Mouse (Mus musculus): ENCODE data around the gene Iffo1.

The Iffo1 gene

DNA sequence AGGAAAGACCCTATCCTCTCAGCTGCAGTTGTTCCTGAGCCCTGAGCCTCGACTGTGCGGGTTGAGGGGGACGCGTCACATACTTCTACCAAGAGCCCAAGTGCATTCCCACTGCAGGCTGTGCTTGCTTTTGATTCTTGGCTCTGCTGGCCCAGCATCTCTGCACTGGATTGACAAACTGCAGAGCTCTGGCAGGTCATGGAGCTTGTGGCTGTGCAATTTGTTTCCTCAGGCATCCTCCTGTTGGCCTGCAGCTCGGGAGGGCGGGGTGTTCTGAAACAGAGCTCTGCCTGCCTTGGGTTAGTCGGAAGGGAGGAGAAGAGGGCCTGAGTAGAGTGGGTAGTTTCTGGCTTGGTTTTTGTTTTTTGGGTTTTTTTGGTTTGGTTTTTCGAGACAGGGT is 2.6 kb upstream of the Iffo1 start:
- DNase-seq (ENCODE audit: low read depth), result no peak

DNA sequence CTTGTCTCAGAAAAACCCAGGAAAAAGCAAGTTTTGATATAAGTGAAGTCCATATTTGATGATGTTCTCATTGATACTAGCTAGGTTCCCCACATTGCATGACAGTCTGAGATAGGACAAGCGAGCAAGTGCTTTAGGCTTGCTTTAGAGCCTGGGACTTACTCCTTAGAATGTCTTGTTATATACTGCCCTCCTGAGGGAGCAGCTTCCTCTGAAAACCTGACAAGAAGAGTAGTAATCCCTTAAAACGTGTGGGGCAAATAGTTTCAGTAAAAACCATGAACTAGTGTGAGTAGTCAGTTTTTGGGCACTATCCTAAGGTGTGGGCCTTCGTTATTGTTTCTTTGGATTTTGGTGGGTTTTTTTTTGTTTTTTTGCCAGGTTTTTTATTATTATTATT is 1.9 kb upstream of the Iffo1 start:
- no peak for DNase-seq (ENCODE audit: low read depth)

DNA sequence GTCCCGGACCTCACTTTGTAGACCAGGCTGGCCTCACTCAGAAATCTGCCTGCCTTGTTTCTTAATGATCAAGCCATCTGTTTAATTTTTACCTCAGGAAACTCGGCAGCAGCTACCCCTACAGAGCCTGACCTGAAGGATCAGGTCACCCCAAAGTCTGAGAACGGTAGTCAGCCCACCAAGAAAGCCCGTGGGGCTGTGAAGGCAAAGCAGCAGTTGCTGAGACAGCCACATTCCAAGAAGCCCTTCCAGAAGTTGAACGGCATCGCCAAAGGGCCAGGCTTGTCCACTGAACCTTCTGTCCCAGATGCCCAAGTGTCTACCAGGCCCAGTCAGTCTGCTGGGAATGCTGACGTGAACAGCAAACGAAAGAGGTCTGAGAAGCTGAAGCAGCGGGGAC is 1.1 kb upstream of the Iffo1 start:
- no peak for DNase-seq (ENCODE audit: low read depth)

DNA sequence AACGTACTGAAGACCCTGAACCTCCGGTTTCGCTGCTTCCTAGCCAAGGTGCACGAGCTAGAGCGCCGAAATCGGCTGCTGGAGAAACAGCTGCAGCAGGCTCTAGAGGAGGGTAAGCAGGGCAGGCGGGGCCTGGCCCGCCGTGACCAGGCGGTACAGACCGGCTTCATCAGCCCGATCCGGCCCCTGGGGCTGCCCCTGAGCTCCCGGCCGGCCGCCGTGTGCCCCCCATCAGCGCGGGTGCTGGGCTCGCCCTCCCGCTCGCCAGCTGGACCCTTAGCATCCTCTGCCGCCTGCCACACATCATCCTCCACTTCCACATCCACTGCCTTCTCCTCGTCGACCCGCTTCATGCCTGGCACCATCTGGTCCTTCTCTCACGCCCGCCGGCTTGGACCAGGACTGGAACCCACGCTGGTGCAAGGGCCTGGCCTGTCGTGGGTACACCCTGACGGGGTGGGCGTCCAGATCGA is 474 bp downstream of the Iffo1 start:
- no peak for DNase-seq (ENCODE audit: low read depth)

DNA sequence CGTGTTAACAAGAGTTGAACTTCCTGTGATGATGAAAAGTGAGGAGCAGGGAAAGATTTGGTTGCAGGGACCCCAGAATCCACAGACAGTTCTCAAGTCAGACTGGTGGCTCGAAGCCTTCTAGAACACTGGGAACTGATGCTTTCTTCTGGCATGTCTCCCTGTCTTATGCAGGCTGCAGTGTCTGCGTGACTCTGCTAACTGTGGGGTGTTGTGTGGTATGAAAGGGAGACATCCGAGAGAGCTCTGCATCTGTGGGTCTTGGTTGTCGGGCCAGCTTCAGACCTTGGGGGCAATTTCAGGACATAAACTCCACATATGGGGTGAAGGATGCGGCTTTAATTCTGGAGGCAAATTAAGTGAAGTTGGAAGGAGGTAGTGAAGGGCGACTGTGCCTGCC is 1.1 kb downstream of the Iffo1 start:
- DNase-seq (ENCODE audit: low read depth), result no peak

DNA sequence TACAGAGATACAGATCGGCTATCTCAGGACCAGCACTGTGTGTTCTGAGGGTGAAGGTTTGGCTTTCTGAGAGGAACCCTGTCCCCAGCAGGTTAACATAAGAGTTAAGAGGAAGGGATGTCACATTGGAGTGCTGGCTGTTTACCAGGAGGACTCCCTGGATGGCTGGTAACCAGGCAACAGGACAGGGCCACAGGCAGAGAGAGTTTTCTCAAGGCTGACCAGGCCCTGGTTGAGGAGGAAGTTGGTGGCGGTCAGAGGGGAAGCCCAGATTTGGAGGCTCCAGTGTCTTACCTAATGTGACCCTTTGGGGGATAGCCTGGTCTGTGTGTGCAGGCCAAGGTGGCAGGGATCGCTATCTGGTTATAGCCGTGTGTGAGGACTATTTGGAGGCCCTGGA is 1.8 kb downstream of the Iffo1 start:
- no peak for DNase-seq (ENCODE audit: low read depth)

DNA sequence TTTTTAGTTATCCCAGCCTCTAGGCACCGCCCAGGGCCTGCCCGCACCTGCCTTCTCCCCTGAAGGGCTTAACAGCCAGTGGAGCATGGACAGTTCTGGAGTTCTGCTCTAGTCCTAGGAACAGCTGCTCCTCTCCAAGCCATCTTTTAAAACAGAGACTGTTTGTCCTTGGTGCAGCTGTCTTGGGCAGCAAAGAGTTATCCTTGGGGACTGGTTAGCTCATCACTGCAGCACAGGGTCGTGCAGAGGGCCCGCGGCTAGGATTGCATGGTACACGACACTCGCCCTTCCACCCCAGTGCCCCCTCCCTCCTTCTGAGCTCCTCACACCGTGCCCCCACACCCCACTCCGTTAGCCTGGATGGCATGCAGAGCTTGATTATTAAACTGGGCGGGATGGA is 2.3 kb downstream of the Iffo1 start:
- DNase-seq (ENCODE audit: low read depth), result no peak

DNA sequence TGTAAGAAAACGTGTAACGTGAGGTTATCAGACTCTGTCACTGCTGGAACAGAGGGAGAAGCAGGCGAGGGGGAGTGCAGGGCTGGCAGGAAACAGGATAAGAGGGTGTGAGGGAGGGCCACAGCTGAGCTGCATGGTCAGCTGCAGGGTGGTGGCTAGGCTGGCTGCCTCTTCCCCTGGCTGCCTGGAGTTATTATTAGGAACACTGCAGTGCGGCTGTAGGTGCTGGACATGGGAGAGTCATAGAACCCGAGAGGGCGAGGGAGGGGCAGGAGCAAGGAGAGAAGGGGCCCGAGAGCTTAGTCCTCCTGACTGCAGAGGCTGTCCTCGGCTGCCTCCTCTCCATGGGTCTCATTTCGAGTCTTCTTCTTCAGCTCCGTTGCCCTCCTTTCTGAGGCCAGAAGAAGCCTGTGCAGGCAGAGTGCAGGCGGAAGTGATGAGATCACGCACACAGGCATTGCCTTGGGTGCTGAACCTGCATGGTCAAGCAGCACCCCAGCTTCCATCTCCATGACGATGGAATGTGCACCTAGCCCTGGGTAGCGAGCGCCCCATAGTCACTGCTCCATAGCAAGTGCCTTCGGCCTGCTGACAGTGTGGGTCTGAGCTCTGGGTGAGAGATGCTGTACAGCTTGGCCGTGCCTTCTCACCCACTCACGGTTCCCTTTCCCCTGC is 3.3 kb downstream of the Iffo1 start:
- no peak for DNase-seq (ENCODE audit: low read depth)

DNA sequence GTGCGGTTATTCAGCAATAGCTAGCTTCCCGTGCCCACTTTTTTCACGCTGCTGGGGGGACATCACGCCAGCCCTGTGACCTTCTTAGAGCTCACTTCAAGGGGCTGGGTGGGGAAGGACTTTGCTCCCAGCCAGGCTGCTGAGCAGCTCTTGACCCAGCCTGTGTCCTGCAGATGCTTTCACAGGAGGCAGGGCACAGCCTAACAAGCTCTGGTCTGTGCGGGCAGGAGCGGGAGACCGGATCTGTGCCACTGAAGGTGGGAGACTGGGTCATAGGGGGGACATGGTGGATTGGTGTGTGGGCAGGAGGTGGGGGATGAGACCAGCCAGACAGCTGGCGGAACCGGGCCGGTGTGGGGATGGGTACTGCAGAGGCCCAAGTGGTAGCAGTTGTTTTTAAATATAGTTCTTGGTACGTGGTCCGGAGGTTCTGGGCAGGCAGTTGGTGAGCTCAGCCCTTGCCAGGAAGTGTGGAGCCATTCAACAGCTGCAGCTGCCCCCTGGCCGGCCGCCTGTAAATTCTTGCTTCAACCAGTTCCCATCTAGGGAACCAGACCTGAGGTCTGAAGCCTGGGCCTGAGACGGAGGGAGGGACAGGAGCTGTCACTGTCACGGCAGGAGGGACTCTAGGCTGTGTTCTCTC is 4.0 kb downstream of the Iffo1 start:
- no peak for DNase-seq (ENCODE audit: low read depth)

DNA sequence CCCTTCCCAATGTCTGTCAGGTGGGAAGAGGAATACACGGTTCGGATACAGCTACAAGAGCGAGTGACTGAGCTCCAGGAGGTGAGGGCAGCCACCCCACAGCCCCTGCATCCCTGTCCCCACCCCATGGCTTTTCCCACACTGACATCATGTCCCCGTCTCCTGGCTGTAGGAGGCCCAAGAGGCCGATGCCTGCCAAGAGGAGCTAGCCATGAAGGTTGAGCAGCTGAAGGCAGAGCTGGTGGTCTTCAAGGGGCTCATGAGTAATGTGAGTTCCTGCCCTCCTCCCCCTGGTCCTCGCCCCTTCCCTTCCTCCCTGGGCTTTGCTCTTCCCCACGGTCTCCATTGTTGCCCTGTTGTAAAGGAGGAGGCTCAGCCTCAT is 4.5 kb downstream of the Iffo1 start:
- no peak for DNase-seq (ENCODE audit: low read depth)

DNA sequence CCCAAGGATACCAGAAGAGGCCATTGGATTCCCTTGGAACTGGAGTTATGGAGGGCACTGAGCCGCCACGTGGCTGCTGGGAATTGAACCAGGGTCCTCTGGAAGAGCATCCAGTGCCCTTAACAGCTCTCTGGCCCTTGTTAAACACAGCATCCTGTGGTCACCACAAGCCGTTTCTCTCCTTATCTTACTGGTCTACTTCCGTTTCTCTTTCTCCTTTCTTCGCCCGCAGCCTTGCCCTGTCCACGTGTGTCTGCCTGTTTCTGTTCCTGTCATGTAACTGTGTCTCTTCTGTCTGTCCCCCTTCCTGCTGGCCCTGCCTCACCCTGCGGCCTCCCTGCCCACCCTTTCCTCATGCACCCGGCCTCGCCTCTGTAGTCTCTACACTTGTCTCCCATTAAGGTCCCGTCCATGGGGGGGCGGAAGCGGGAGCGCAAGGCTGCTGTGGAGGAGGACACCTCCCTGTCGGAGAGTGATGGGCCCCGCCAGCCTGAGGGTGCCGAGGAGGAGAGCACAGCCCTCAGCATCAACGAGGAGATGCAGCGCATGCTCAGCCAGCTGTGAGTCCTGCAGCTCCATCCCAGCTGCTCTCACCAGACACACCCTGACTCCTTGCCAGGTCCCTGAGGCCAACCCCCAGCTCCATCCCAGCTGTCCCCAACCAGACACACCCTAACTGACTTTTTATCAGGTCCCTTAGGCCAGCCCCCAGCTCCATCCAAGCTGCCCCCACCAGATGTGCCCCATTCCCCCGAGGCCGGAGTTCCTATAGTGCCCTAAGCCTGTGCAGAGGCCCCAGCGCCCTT is 7.4 kb downstream of the Iffo1 start:
- DNase-seq (ENCODE audit: low read depth), result no peak

DNA sequence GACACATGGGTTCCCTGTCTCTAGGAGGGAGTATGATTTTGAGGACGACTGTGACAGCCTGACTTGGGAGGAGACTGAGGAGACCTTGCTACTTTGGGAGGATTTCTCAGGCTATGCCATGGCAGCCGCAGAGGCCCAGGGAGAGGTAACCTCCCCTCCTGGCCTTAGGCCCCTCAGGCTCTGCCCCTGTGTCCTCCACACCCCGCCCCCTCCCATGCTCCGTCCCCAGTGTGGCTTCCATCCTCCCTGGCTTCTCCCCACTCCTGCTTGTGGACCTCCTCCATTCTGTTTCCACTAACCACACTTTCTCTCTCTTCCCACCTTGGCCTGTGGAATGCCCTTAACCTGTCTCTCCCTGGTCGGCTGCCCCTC is 8.0 kb downstream of the Iffo1 start:
- DNase-seq (ENCODE audit: low read depth), result no peak

DNA sequence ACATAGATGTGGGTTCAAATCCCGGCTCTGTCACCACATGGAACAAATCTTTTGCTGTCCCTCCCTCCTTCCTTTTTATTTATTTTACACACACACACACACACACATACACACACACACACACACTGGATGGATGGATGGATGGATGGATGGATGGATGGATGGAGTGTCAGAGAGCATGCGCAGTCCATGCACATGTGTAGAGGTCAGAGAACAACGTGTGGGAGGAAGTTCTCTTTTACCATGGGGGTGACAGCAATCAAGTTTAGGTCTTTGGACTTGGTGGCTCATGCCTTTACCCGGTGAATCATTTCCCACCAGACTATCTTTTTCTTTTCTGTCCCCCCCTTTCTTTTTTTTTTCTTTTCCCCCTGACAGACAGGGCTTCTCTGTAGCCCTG is 8.6 kb downstream of the Iffo1 start:
- DNase-seq (ENCODE audit: low read depth), result no peak

DNA sequence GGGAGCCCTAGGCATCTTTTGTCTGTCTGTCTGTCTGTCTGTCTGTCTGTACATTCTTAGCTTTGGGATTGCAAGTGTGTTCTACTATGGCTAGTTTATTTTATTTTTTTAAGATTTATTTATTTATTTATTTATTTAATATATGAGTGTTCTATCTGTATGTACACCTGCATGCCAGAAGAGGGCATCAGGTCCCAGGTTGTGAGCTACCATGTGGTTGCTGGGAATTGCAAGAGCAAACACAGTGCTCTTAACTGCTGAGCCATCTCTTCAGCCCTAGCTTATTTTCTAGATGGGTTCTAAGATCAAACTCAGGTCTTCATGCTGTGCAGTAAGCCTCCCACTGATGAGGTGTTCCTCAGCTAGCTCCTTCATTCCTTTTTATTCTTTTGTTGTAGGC is 9.5 kb downstream of the Iffo1 start:
- DNase-seq (ENCODE audit: low read depth), result peak; percentile 51

DNA sequence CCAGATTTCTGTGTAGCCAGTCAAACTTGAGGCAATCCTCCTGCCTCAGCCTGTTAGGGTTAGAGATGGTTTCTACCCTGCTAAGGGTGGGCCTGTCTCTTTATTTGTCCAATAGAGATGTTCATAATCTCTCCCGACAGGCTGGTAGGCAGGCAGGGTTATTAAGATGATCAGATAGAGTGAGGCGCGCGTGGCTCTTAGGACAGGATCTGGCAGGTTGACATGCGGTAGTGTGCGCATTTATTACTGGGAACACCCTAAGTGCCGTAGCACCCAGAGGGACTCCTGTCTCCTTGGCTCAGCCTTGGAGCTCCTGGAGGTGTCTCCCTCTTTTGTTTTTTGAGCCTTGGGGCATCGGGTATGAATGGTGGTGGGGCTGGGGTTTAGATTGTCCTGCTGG is 10.2 kb downstream of the Iffo1 start:
- no peak for DNase-seq (ENCODE audit: low read depth)

DNA sequence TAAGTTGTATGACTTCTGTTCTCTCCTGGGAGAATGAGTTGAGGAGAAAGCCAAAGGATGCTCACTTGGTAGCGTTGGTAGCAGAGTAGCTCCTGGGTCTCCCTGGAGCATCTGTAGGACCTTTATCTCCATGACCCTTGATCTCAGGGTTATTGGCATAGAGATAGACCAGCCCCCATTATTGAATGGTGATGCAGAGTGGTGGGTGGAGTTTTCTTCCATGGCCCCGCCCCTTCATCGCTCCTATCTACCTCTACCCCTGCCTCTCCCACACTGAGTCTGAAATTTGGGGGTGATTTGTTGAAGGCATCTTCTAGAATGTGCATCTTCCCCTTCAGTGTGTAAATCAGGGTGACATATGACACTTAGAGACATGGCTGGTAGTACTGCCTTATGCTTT is 11.4 kb downstream of the Iffo1 start:
- DNase-seq (ENCODE audit: low read depth), result no peak

DNA sequence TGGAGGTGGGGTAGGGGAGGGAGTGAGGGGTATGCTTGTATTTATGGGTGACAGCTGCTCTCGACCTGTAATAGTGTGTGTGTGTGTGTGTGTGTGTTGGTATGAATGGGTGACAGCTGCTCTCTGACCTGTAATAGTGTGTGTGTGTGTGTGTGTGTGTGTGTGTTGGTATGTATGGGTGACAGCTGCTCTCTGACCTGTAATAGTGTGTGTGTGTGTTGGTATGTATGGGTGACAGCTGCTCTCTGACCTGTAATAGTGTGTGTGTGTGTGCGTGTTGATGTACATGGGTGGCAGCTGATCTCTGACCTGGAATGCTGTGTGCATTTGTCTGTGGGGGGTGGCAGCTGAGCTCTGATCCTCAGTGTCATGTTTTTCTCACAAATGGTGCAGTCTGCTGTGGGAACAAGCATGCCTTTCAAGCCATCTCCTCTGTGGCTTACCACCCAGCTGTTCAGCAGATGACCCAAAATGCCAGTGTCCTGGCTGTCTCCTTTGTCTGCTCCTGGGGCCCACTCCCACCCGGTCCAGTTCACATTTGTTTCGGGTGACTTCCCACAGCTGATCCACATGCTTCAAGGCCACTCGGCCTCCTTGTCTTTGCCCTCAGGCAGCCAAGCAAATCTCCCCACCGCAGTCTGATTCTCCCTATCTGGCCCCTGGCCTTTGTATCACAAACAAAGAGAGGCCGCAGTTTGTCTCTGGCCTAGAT is 12.0 kb downstream of the Iffo1 start:
- DNase-seq (ENCODE audit: low read depth), result no peak

DNA sequence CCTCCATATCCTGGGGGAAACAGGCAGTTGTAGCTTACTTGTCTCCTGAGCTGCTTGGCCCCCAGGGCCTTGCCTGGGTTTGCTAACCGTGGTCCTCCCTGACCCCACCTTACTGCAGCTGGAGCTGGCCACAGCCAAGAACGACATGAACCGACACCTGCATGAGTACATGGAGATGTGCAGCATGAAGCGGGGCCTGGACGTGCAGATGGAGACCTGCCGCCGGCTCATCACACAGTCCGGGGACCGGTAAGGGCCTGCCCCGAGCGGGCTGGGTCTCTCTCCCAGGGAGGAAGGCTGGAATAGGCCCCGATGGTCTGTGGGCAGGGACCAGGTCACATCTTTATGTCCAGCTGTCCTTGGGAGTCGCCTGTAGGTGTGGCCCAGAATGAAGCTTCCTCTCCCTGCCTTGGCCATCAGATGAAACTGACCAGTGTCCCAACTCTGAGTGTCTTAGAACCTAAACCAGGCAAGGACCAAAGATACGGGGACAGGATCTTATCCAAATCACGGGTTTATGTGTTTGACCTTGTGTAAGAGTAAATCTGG is 14.0 kb downstream of the Iffo1 start:
- no peak for DNase-seq (ENCODE audit: low read depth)

DNA sequence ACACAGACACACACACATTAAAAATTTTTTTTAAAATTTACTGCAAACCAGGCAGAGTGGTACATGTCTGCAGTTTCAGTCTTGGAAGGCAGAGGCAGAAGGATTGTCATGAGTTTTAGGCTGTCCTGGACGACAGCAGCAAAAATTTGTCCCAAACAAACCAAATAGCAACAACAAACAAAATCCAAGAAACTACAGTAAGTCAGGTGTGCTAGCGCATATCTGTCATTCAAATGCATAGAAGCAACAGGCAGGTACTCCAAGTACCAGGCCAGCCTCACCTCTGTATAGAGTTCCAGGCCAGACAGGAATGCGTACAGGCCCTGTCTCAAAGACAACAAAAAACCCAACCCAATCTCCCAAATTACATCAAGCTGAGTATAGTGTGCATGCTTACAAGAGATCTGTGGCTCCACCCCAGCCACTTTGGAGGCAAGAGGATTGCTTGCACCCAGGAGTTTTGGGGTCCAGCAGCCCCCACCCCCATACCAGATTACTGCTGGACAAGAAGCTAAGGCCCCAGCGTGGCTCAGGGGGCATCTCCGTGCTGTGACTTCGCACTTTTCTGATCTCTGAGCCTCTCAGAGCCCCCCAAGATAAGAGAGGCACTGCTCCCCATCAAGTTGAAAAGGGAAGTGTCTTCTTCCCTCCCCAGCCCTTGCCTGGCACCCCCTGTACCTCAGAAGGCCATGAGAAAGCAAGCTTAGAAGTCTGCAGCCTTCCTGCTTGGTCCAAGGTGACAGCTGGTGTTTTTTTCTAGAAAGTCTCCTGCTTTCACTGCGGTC is 14.9 kb downstream of the Iffo1 start:
- DNase-seq (ENCODE audit: low read depth), result no peak

DNA sequence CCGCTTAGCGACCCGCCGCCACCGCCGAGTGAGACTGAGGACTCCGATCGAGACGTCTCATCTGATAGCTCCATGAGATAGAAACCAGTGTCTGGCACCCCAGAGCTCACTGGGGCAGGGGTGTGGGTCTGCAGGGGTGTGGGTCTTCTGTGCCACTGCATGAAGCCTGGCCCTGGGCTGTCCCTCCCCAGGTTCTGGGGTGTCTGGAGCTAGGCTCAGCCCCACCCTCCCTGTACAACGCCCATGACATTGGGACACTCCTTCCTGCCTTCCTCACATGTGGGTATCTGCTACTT is 15.5 kb downstream of the Iffo1 start:
- DNase-seq (ENCODE audit: low read depth), result no peak

DNA sequence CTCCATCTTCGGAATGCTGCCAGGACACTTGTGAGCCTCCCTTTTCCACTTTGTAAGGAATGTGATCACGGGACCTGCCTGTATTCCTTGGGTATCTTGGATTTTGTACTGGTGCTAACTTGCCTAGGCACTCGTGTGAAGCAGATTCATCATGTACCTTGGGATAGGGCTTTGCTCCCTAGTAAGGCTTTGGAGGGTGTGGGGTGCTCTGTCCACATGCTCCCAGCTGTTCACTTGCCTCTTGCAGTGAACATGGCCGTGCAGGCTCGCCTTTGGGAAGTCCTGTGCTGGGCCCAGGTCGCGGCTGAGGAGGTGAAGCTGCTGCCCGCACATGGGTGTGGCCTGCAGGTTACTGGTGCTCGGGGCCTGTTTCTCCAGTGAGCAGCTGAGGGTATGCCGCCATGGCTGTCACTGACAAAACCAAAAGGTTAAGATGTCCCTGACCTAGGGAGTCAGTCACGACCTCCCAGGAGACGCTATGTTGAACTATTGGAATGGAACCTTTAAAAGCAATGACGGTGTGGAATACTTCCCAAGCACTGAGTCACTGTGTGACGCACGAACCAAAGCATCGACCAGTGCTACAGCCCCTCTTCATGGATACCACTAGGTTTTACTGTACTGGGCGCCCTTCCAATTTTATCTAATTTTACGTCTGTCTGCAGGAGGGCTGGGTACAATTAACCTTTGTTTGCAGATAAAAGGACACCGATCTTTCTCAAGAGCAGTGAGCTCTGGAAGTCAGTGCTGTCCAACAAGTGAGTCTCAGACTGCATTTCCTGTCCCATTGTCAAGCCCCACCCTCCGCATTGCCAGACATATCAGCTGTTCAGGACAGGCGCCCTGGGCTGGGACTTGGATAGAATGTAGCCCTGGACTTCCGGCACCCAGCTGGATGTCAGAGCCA is 16.1 kb downstream of the Iffo1 start:
- peak; percentile 45 for DNase-seq (ENCODE audit: low read depth)

All from naive thymus-derived CD4-positive, alpha-beta T cell, adult 2 months (primary cell).